Mouse (Mus musculus): ENCODE data around the gene Hdac1.

GRCm38 (mm10) chr4:129576863-129577491 lies 34.5 kb upstream of the Hdac1 start:
- TF ChIP-seq FOSL1 (IDR thresholded peaks at IDR 0.05; ENCODE audit: insufficient read depth, low read length, poor library complexity, severe bottlenecking) (no peak), CTCF (IDR thresholded peaks at IDR 0.05; ENCODE audit: control insufficient read depth, insufficient read depth, insufficient read length) (peak; percentile 47), CEBPB (IDR thresholded peaks at IDR 0.05; ENCODE audit: low read depth) (no peak)
